ENCODE assay signal across 8 mouse cellular contexts in the genomic region with DNA sequence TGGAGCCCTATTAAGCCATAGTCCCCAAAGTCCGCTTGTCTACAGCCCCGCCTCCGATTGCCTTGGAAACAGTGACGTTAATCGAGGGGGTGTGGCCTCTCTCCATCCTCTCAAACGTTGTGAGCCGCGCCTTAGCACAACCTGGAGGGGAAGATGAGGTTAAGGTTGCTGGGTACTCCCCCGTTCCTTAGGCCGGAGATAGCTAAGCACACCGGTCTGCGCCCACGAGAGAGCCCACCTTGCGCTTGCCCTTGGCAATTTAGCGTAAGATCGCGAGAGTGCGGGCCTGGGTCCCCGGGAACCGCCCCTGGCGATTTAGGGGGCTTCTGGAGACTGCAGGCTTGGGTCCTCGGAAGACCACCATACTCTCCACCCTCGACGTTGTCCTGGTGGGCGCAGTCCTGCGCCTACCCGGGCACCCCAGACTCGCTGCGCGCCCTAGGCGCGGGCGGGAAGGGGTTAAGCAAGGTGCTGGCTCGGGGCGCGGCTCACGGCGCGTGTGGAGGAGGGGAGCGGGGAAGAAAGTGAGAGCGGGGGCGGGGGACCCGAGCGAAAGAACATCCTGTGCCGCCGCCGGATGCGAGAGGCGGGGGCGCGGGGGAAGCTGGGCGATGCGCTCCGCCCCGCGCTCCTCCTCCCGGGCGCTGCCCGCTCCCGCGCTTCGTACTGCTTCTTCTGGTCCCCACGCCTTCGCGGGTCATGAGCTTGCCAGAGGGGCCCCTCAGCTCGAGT. TPM values are rescaled to one million over a fixed set of nuclear protein-coding genes. Genes with fewer than 3 reads are reported as not detected.
DNase-seq lines count a peak whose midpoint lies in the region; ATAC-seq lines count a peak whose summit lies in the region.

No protein-coding gene starts in this region.

- no peaks in the 10 kb centered on the region for H3K9me3 ChIP-seq in megakaryocyte, embryonic 14.5 days

- peaks cover 65% of the 10 kb centered on the region for H3K4me1 ChIP-seq in megakaryocyte, embryonic 14.5 days

- peak; percentile 74 for ATAC-seq in activated CD4-positive, CD25-positive, alpha-beta regulatory T cell, adult 4 months
- peak; percentile 48 for ATAC-seq in common myeloid progenitor, adult 5-6 weeks (replicated peaks; ENCODE audit: low read depth, poor library complexity, severe bottlenecking)
- peak; percentile 76 for ATAC-seq in inflammation-experienced regulatory T-cells, adult 6 months

- H3K4me3 ChIP-seq in megakaryocyte, embryonic 14.5 days (replicated peaks), result peak overlapping the region; percentile 93

- DNase-seq in gastrocnemius, postnatal 14 days, result peak; percentile 87
- DNase-seq in left cerebral cortex, adult 9 months (ENCODE audit: low spot score in 2 of 2), result peak; percentile 82 to 95
- peak; percentile 94 to 98 for DNase-seq in right cerebral cortex, adult 2 months (ENCODE audit: low spot score in 2 of 2)
- DNase-seq in urinary bladder, postnatal 10 days (ENCODE audit: low spot score), result peak; percentile 74

- H3K36me3 ChIP-seq in megakaryocyte, embryonic 14.5 days (replicated peaks; ENCODE audit: low read length), result no peaks in the 10 kb centered on the region

- intact Hi-C loops in gastrocnemius, postnatal 14 days (cut with DNase I; ENCODE audit: low total_unique reads), result loop anchor here (5.0 kb wide), 1 partner anchor 35 kb away; no protein-coding TSS in a partner anchor

- H3K27me3 ChIP-seq in megakaryocyte, embryonic 14.5 days (replicated peaks), result peaks cover 40% of the 10 kb centered on the region

RNA-seq across cellular contexts. Expression of gene Fkbp5, which starts 5.5 kb away (rescaled TPM):
- polyA plus RNA-seq in activated CD4-positive, CD25-positive, alpha-beta regulatory T cell, adult 4 months (2017; shearing (Covaris generic)), result 10 to 100 TPM; 17.9 to 24.0 TPM
- 35.0 and 49.6 TPM in 2 replicates for total RNA-seq in common myeloid progenitor, adult 5-6 weeks (2017)
- total RNA-seq in gastrocnemius, postnatal 14 days (2021), result 100 to 1,000 TPM in 1 of 2 experiments, 1 to 10 TPM in 1; 9.2 to 104 TPM
- polyA plus RNA-seq in inflammation-experienced regulatory T-cells, adult 6 months (2017; shearing (Covaris generic)), result 10 to 100 TPM; 19.3 to 24.5 (median 20.4) TPM
- 8.7 and 25.1 TPM in 2 replicates for polyA plus RNA-seq in megakaryocyte, embryonic 14.5 days (2012; ENCODE audit: insufficient read depth, low replicate concordance)

RNA-seq across cellular contexts. Expression of gene Armc12, which starts 7.8 kb away (rescaled TPM):
- not detected for polyA plus RNA-seq in activated CD4-positive, CD25-positive, alpha-beta regulatory T cell, adult 4 months (2017; shearing (Covaris generic))
- not detected in 2 replicates for total RNA-seq in common myeloid progenitor, adult 5-6 weeks (2017)
- not detected for total RNA-seq in gastrocnemius, postnatal 14 days (2021)
- under 1 TPM in 2 of 3 experiments, not detected in 1; 0.46 to 0.78 TPM for polyA plus RNA-seq in inflammation-experienced regulatory T-cells, adult 6 months (2017; shearing (Covaris generic))
- not detected in 2 replicates for polyA plus RNA-seq in megakaryocyte, embryonic 14.5 days (2012; ENCODE audit: insufficient read depth, low replicate concordance)

RNA-seq across cellular contexts. Expression of gene Clpsl2, which starts 26.4 kb away (rescaled TPM):
- not detected for polyA plus RNA-seq in activated CD4-positive, CD25-positive, alpha-beta regulatory T cell, adult 4 months (2017; shearing (Covaris generic))
- not detected in 2 replicates for total RNA-seq in common myeloid progenitor, adult 5-6 weeks (2017)
- not detected for total RNA-seq in gastrocnemius, postnatal 14 days (2021)
- polyA plus RNA-seq in inflammation-experienced regulatory T-cells, adult 6 months (2017; shearing (Covaris generic)), result not detected
- not detected in 2 replicates for polyA plus RNA-seq in megakaryocyte, embryonic 14.5 days (2012; ENCODE audit: insufficient read depth, low replicate concordance)

RNA-seq across cellular contexts. Expression of gene Clps, which starts 37.8 kb away (rescaled TPM):
- polyA plus RNA-seq in activated CD4-positive, CD25-positive, alpha-beta regulatory T cell, adult 4 months (2017; shearing (Covaris generic)), result not detected
- not detected in 2 replicates for total RNA-seq in common myeloid progenitor, adult 5-6 weeks (2017)
- total RNA-seq in gastrocnemius, postnatal 14 days (2021), result not detected
- polyA plus RNA-seq in inflammation-experienced regulatory T-cells, adult 6 months (2017; shearing (Covaris generic)), result not detected
- not detected in 2 replicates for polyA plus RNA-seq in megakaryocyte, embryonic 14.5 days (2012; ENCODE audit: insufficient read depth, low replicate concordance)

RNA-seq across cellular contexts. Expression of gene Lhfpl5, which starts 52.7 kb away (rescaled TPM):
- 1 to 10 TPM in 1 of 2 experiments, under 1 TPM in 1; 0.64 to 1.7 TPM for polyA plus RNA-seq in activated CD4-positive, CD25-positive, alpha-beta regulatory T cell, adult 4 months (2017; shearing (Covaris generic))
- total RNA-seq in common myeloid progenitor, adult 5-6 weeks (2017), result not detected in 2 replicates
- not detected for total RNA-seq in gastrocnemius, postnatal 14 days (2021)
- polyA plus RNA-seq in inflammation-experienced regulatory T-cells, adult 6 months (2017; shearing (Covaris generic)), result 1 to 10 TPM; 1.0 to 2.0 (median 1.9) TPM
- not detected in 2 replicates for polyA plus RNA-seq in megakaryocyte, embryonic 14.5 days (2012; ENCODE audit: insufficient read depth, low replicate concordance)

Comparison
In these comparisons a context has a peak if more than half of its experiments do, and no peak if none do; other contexts are left out.
1. Peak in every context shown above with its lines: DNase-seq, ATAC-seq and H3K4me3 ChIP-seq.